Mouse (Mus musculus): Measurements from ENCODE around the gene Senp8.
"Not testable (repeated sequence)": the region's sequence is repeated elsewhere in the genome, so short reads cannot be mapped to it uniquely, and the experiment has no call there.

The Senp8 gene

GRCm38 (mm10) chr9:59750267-59751065 lies at the start of gene Senp8, which contains the start of gene Myo9a:
Senp8 (minus strand) TSS chr9:59750710.
Myo9a (plus strand) TSS chr9:59750896.
- peak; percentile 100 for DNase-seq

- peak; percentile 29 for DNase-seq
Observed at GRCm38 (mm10) chr9:59766966-59767461, 16.5 kb upstream of the Senp8 start.

- DNase-seq = peak; percentile 55
Observed at GRCm38 (mm10) chr9:59760515-59760914, 10.0 kb upstream of the Senp8 start.

GRCm38 (mm10) chr9:59757016-59757415 lies 6.5 kb upstream of the Senp8 start:
- DNase-seq = not testable (repeated sequence)

- DNase-seq = peak; percentile 27
Observed at GRCm38 (mm10) chr9:59755199-59755598, 4.7 kb upstream of the Senp8 start.

- DNase-seq = peak; percentile 63
Observed at GRCm38 (mm10) chr9:59751966-59752365, 1.5 kb upstream of the Senp8 start.

- peak; percentile 99 for DNase-seq
Observed at GRCm38 (mm10) chr9:59751066-59751581, 614 bp upstream of the Senp8 start.

GRCm38 (mm10) chr9:59749581-59750265 lies 787 bp downstream of the Senp8 start:
- peak; percentile 73 for DNase-seq

- peak; percentile 90 for DNase-seq
Observed at GRCm38 (mm10) chr9:59748969-59749368, 1.5 kb downstream of the Senp8 start.

GRCm38 (mm10) chr9:59748387-59748786 lies 2.1 kb downstream of the Senp8 start:
- no peak for DNase-seq

- DNase-seq = peak; percentile 65
Observed at GRCm38 (mm10) chr9:59743903-59744302, 6.6 kb downstream of the Senp8 start.

- DNase-seq = peak; percentile 48
Observed at GRCm38 (mm10) chr9:59740593-59740992, 9.9 kb downstream of the Senp8 start.

- no peak for DNase-seq
Observed at GRCm38 (mm10) chr9:59735394-59735793, 15.1 kb downstream of the Senp8 start.

- no peak for DNase-seq
Observed at GRCm38 (mm10) chr9:59733075-59733474, 17.4 kb downstream of the Senp8 start.

GRCm38 (mm10) chr9:59731136-59731535 lies 19.4 kb downstream of the Senp8 start:
- no peak for DNase-seq

GRCm38 (mm10) chr9:59727569-59728286 lies 22.8 kb downstream of the Senp8 start:
- DNase-seq = no peak

GRCm38 (mm10) chr9:59725515-59725914 lies 25.0 kb downstream of the Senp8 start:
- DNase-seq = peak; percentile 81

GRCm38 (mm10) chr9:59723791-59724442 lies 26.6 kb downstream of the Senp8 start:
- peak; percentile 78 for DNase-seq

GRCm38 (mm10) chr9:59723096-59723657 lies 27.3 kb downstream of the Senp8 start:
- peak; percentile 96 for DNase-seq

- no peak for DNase-seq
Observed at GRCm38 (mm10) chr9:59721144-59721543, 29.4 kb downstream of the Senp8 start.

GRCm38 (mm10) chr9:59718237-59718636 lies 32.3 kb downstream of the Senp8 start:
- DNase-seq = no peak
